Mouse (Mus musculus) left cerebral cortex, postnatal 4 days (tissue): ENCODE data around the gene Phyhd1. TPM values are rescaled to one million over a fixed set of nuclear protein-coding genes. Genes with fewer than 3 reads are reported as not detected.

Experiments
- DNase-seq: peaks from one replicate; pipeline ENCODE4 v3.0.0-alpha.2; 2022
- intact Hi-C: fragments of 180-260 bp; cut with DNase I; formaldehyde crosslinking; loops from one replicate; pipeline ENCODE4 v1.15.1; 2025
- total RNA-seq, 2 experiments: library from RNA; stranded (reverse); gene quantifications; 2 replicates each; pipeline ENCODE4 v1.2.3; 2021

Gene Phyhd1
- total RNA-seq, 2 experiments from 2014 or later: 17.1 to 19.3 TPM

- intact Hi-C loops: no loop called here
- no peak for DNase-seq
Measured at GRCm38 (mm10) chr2:30281651-30282050, 15.6 kb downstream of the Phyhd1 start.

GRCm38 (mm10) chr2:30283193-30283592 is 17.2 kb downstream of the Phyhd1 start:
- DNase-seq: no peak
- intact Hi-C loops: no loop called here

- no peak for DNase-seq
- intact Hi-C loops: no loop called here
Measured at GRCm38 (mm10) chr2:30285004-30285403, 19.0 kb downstream of the Phyhd1 start.

GRCm38 (mm10) chr2:30285416-30286181 is 19.6 kb downstream of the Phyhd1 start:
- no peak for DNase-seq
- intact Hi-C loops: no loop called here

- DNase-seq: peak; percentile 99
- intact Hi-C loops: no loop called here
Measured at GRCm38 (mm10) chr2:30286192-30287026, 20.4 kb downstream of the Phyhd1 start, which contains the start of the genes Dolk and Nup188. Gene Dolk, minus strand, starts transcription at chr2:30286334. Gene Nup188, plus strand, starts transcription at chr2:30286397.

GRCm38 (mm10) chr2:30287027-30287373 is 21.0 kb downstream of the Phyhd1 start:
- intact Hi-C loops: no loop called here
- DNase-seq: peak; percentile 21

GRCm38 (mm10) chr2:30299525-30299924 is 33.5 kb downstream of the Phyhd1 start:
- no peak for DNase-seq
- intact Hi-C loops: no loop called here

GRCm38 (mm10) chr2:30299966-30300365 is 34.0 kb downstream of the Phyhd1 start:
- intact Hi-C loops: loop anchor here (10.0 kb wide), 1 partner anchor 365 kb away; the partner anchor contains the start of gene Gle1
- DNase-seq: no peak

- intact Hi-C loops: loop anchor here (10.0 kb wide), 1 partner anchor 371 kb away; the partner anchor contains the start of gene Gle1
- DNase-seq: no peak
Measured at GRCm38 (mm10) chr2:30306087-30306486, 40.1 kb downstream of the Phyhd1 start.

GRCm38 (mm10) chr2:30309351-30309750 is 43.3 kb downstream of the Phyhd1 start:
- no peak for DNase-seq
- intact Hi-C loops: loop anchor here (10.0 kb wide), 1 partner anchor 375 kb away; the partner anchor contains the start of gene Gle1

GRCm38 (mm10) chr2:30311481-30311880 is 45.5 kb downstream of the Phyhd1 start:
- no peak for DNase-seq
- intact Hi-C loops: loop anchor here (10.0 kb wide), 1 partner anchor 317 kb away; no protein-coding TSS in a partner anchor

GRCm38 (mm10) chr2:30316136-30316535 is 50.1 kb downstream of the Phyhd1 start:
- no peak for DNase-seq
- intact Hi-C loops: loop anchor here (10.0 kb wide), 1 partner anchor 321 kb away; no protein-coding TSS in a partner anchor

GRCm38 (mm10) chr2:30316955-30317354 is 51.0 kb downstream of the Phyhd1 start:
- DNase-seq: no peak
- intact Hi-C loops: loop anchor here (10.0 kb wide), 1 partner anchor 322 kb away; no protein-coding TSS in a partner anchor

- intact Hi-C loops: loop anchor here (10.0 kb wide), 1 partner anchor 324 kb away; no protein-coding TSS in a partner anchor
- no peak for DNase-seq
Measured at GRCm38 (mm10) chr2:30319260-30319659, 53.3 kb downstream of the Phyhd1 start.

- intact Hi-C loops: loop anchor here (10.0 kb wide), 1 partner anchor 1682 kb away; no protein-coding TSS in a partner anchor
- no peak for DNase-seq
Measured at GRCm38 (mm10) chr2:30323111-30323510, 57.1 kb downstream of the Phyhd1 start.

GRCm38 (mm10) chr2:30325296-30325695 is 59.3 kb downstream of the Phyhd1 start:
- intact Hi-C loops: loop anchor here (10.0 kb wide), 1 partner anchor 1680 kb away; no protein-coding TSS in a partner anchor
- no peak for DNase-seq

GRCm38 (mm10) chr2:30327276-30327675 is 61.3 kb downstream of the Phyhd1 start:
- DNase-seq: no peak
- intact Hi-C loops: loop anchor here (10.0 kb wide), 1 partner anchor 1678 kb away; no protein-coding TSS in a partner anchor

GRCm38 (mm10) chr2:30328791-30329190 is 62.8 kb downstream of the Phyhd1 start:
- DNase-seq: no peak
- intact Hi-C loops: loop anchor here (10.0 kb wide), 1 partner anchor 1676 kb away; no protein-coding TSS in a partner anchor
